Mouse (Mus musculus) E14TG2a.4 (cell line): ENCODE results near the gene Sh3pxd2b.

ENCODE experiments used
- CTCF ChIP-seq: conservative IDR thresholded peaks from 2 replicates; pipeline ENCODE4 v1.5.1; 2014; ENCODE audit warnings: low read length
- NANOG ChIP-seq: IDR thresholded peaks from 2 replicates; pipeline ENCODE4 v1.6.1; 2014; ENCODE audit warnings: borderline replicate concordance, low read length, mixed read lengths
- POU5F1 ChIP-seq: IDR thresholded peaks from 2 replicates; pipeline ENCODE4 v1.6.1; 2014; ENCODE audit warnings: low read length, borderline replicate concordance

DNA sequence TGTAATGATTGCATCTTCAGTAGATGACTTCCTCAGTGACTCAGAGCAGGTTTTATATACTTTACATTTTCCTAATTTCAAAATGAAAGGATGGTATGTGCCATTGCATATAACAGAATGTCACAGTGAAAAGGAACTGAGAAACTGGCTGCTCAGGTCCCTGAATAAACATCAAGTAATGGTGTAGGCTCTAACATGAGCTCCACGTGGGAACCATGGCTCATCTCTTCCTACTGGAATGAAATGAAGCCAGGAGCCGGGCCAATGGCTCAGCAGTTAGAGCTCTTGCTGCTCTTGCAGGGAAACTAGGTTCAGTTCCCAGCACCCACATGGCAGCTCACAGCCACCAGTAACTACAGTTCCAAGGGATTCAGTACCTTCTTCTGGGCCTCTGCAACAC is 124.3 kb downstream of the Sh3pxd2b start:
- TF ChIP-seq NANOG (no peak), CTCF (no peak), POU5F1 (no peak)
